Mouse (Mus musculus) spleen, adult 2 months (tissue): ENCODE data around the gene Sphk2. TPM values are rescaled to one million over a fixed set of nuclear protein-coding genes. Genes with fewer than 3 reads are reported as not detected.

Source experiments
- DNase-seq, 2 experiments: peaks; one replicate each; pipeline versions ENCODE4 v3.0.0 to v3.0.0-alpha.2; 2012 to 2021; ENCODE audit warnings: low spot score in 2 of 2, low read depth in 1 of 2
- H3K27ac ChIP-seq: fragments of 200-500 bp; 2 replicates; pipeline ENCODE4 v1.5.1; 2012; ENCODE audit warnings: low read length, inconsistent platforms; ENCODE audit not compliant: insufficient read depth
- H3K27me3 ChIP-seq: fragments of 200-500 bp; 2 replicates; pipeline ENCODE4 v1.6.1; 2012; ENCODE audit warnings: mild to moderate bottlenecking, moderate library complexity, low read length, inconsistent platforms; ENCODE audit not compliant: control insufficient read depth, insufficient read depth
- H3K36me3 ChIP-seq: fragments of 200-500 bp; 2 replicates; pipeline ENCODE4 v1.6.1; 2012; ENCODE audit warnings: mild to moderate bottlenecking, low read length, inconsistent platforms; ENCODE audit not compliant: control insufficient read depth, insufficient read depth
- H3K4me1 ChIP-seq: fragments of 200-500 bp; 2 replicates; pipeline ENCODE4 v1.6.1; 2011; ENCODE audit warnings: inconsistent platforms; ENCODE audit not compliant: control insufficient read depth, insufficient read depth, insufficient read length
- H3K4me3 ChIP-seq: fragments of 200-500 bp; 2 replicates; pipeline ENCODE4 v1.5.1; 2011; ENCODE audit warnings: mild to moderate bottlenecking, inconsistent platforms; ENCODE audit not compliant: insufficient read depth, insufficient read length; ENCODE audit errors: extremely low read depth
- CTCF ChIP-seq: fragments of 200-500 bp; IDR thresholded peaks from 2 replicates; pipeline ENCODE4 v1.5.1; 2011; ENCODE audit warnings: mild to moderate bottlenecking, inconsistent platforms; ENCODE audit not compliant: insufficient read depth, insufficient read length, insufficient replicate concordance; ENCODE audit errors: extremely low read depth
- POLR2A ChIP-seq: fragments of 200-500 bp; IDR thresholded peaks from 2 replicates; pipeline ENCODE4 v1.6.1; 2011; ENCODE audit warnings: low read depth, low read length, inconsistent platforms
- WGBS: fragments of 180-500 bp; shearing (Covaris S2); methylation state at CpG from one replicate; pipeline ENCODE4 v1.1.7; 2018; 5-methylcytosine and 5-hydroxymethylcytosine counted together
- polyA plus RNA-seq: library from polyadenylated mRNA; depleted of rRNA; stranded (reverse); fragments of >200 nt; gene quantifications from 2 replicates; pipeline ENCODE4 v1.2.3, GENCODE M21; 2012

Sphk2 gene
- polyA plus RNA-seq, 1 experiment, result 41.0 TPM

- H3K4me3 ChIP-seq, result no peak overlapping the region
- H3K27me3 ChIP-seq, result no peaks in the 10 kb centered on the region
- H3K4me1 ChIP-seq, result no peaks in the 10 kb centered on the region; the same call in 1 of the 2 replicates
- 73% methylated on average over 10 of the region's 10 CpGs for WGBS
- no peaks in the 10 kb centered on the region for H3K36me3 ChIP-seq
- TF ChIP-seq POLR2A (no peak), CTCF (no peak)
- no peak overlapping the region for H3K27ac ChIP-seq
- DNase-seq, result no peak
Measured at GRCm38 (mm10) chr7:45739820-45740219, 22.0 kb upstream of the Sphk2 start.

DNA sequence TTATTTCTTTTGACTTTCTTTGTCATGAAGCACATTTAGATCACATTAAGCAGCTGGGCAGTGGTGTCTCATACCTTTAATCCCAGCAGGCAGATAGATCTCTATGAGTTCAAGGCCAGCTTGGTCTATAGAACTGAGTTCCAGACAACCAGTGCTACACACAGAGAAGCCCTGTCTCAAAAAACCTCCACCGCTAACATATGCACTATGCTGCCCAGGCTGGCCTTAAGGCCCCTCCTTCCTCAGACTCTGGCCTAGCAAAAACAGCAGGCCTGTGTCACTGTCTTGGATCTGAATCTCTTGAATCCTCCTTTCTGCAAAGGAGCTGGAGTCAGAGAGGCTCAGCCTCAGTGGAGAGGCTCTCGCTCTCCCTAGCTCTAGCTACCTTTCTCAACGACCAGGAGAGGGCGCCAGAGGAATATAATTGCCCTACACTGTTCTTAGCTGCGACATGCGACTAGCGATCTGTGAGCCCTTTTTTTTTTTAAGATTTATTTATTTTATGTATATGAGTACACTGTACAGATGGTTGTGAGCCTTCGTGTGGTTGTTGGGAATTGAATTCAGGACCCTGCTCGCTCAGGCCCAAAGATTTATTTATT, 21.5 kb upstream of the Sphk2 start:
- WGBS, result 9% methylated on average over 9 of the region's 9 CpGs
- no peaks in the 10 kb centered on the region for H3K36me3 ChIP-seq
- TF ChIP-seq POLR2A (no peak), CTCF (peak; percentile 75; the same call in 1 of the 2 replicates)
- DNase-seq, result peak; percentile 80 to 83
- H3K4me3 ChIP-seq, result no peak overlapping the region
- H3K27me3 ChIP-seq, result no peaks in the 10 kb centered on the region
- H3K27ac ChIP-seq, result no peak overlapping the region
- H3K4me1 ChIP-seq, result no peaks in the 10 kb centered on the region; the same call in 1 of the 2 replicates

DNA sequence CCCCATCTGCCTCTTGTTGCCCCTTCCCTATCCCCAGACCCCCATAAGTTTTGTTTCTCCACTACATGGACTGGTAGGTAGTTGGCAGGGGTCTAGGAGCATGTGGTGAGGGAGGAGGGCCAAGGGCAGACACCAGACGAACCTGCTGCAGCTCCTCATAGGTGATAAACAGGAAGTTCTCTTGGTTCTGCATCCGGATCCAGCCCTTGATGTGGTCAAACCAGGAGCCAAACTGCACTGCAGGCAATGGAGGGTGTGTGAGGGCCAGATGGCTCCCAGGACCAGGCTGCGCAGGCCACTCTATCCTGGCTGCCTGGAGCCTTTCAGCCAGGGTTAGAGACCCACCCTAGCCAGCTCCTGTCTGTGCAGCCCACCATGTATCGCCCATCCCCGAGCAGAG, 15.7 kb upstream of the Sphk2 start:
- peak; percentile 37 to 57 for DNase-seq
- Histone ChIP-seq H3K27ac (peak overlapping the region; percentile 88), H3K4me3 (no peak overlapping the region), H3K4me1 (peaks cover 9% of the 10 kb centered on the region; the same call in 1 of the 2 replicates), H3K27me3 (no peaks in the 10 kb centered on the region), H3K36me3 (no peaks in the 10 kb centered on the region)
- WGBS, result 27% methylated on average over 5 of the region's 5 CpGs
- TF ChIP-seq POLR2A, result 0 out of 2 replicates have a peak, but pooled peaks have one; percentile 8
- no peak for TF ChIP-seq CTCF

GRCm38 (mm10) chr7:45730727-45731431, 13.1 kb upstream of the Sphk2 start:
- Histone ChIP-seq H3K27ac (no peak overlapping the region), H3K4me1 (peaks cover 9% of the 10 kb centered on the region; the same call in 1 of the 2 replicates), H3K36me3 (no peaks in the 10 kb centered on the region), H3K4me3 (no peak overlapping the region), H3K27me3 (no peaks in the 10 kb centered on the region)
- WGBS, result 57% methylated on average over 16 of the region's 16 CpGs
- DNase-seq, result peak in 1 of 2 experiments; percentile 38
- TF ChIP-seq POLR2A (no peak), CTCF (peak; percentile 23; the same call in 1 of the 2 replicates)

- Histone ChIP-seq H3K27ac (no peak overlapping the region), H3K4me3 (no peak overlapping the region), H3K4me1 (no peaks in the 10 kb centered on the region), H3K36me3 (peaks cover 7% of the 10 kb centered on the region; the same call in 1 of the 2 replicates), H3K27me3 (no peaks in the 10 kb centered on the region)
- TF ChIP-seq POLR2A (no peak), CTCF (no peak)
- 87% methylated on average over 3 of the region's 3 CpGs for WGBS
- DNase-seq, result no peak
Measured at GRCm38 (mm10) chr7:45727625-45728024, 9.8 kb upstream of the Sphk2 start.

DNA sequence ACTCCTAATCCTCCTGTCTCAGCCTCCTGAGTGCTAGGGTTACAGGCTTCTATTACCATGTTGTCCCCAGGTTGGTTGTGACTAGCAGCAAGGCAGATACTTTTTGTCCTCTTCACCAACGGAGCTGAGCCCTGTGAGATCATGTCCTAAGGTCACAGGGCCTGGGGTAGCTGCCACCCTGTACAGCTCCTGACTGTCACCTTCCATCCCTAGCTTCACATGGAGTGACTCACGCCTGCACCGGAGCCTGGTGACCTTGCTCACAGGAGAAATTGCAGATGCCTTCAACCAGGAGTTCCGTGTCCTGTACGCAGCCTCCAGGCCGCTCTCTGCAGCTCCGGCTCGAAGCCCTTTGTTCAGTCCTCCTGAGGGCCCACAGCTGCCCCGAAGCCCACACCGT, 8.6 kb upstream of the Sphk2 start:
- H3K4me3 ChIP-seq, result no peak overlapping the region
- DNase-seq, result no peak
- no peaks in the 10 kb centered on the region for H3K27me3 ChIP-seq
- TF ChIP-seq CTCF (no peak), POLR2A (no peak)
- no peak overlapping the region for H3K27ac ChIP-seq
- WGBS, result 89% methylated on average over 10 of the region's 10 CpGs
- peaks cover 9% of the 10 kb centered on the region; the same call in 1 of the 2 replicates for H3K36me3 ChIP-seq
- H3K4me1 ChIP-seq, result no peaks in the 10 kb centered on the region
